Mouse (Mus musculus): Measurements from ENCODE around the gene Ktn1. TPM values are rescaled to one million over a fixed set of nuclear protein-coding genes. Genes with fewer than 3 reads are reported as not detected.

The Ktn1 gene
- total RNA-seq, 2 experiments from 2014 or later, result 198 to 209 TPM

DNA sequence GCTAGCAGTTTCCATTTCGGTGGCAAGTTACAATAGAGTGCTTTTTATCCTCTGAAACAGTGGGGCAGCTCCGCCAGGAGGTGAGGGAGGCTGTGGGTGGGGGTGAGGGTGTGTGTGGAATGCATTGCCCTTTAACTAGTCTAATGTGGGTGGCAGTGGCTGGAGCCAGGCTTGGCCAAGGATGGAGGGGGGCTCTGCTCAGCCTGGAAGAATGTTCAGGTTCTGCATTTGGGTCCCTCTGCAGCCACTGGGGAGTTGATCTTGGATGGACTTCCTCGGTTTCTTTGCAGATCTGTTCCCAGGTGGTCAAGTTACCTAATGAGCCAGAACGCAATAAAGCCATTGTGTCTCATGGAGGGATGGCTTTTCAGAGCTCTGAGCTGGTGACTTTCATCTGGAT lies 137.9 kb downstream of the Ktn1 start:
- H3K27ac ChIP-seq, result no peak overlapping the region
- no peak for TF ChIP-seq CTCF (IDR thresholded peaks at IDR 0.05)
- no peak for DNase-seq
- H3K4me3 ChIP-seq, result no peak overlapping the region
- intact Hi-C loops (cut with DNase I), result no loop called here

Other genes starting within 250 kb of the Ktn1 start
- not detected for gene Dlgap5, start 230.0 kb upstream of the Ktn1 start, total RNA-seq (2021)
- gene Fbxo34, start 198.0 kb upstream of the Ktn1 start, total RNA-seq (2021), result 10 to 100 TPM; 10.7 to 12.3 TPM
- 1 to 10 TPM; 5.9 to 7.8 TPM for gene Atg14, start 77.8 kb upstream of the Ktn1 start, total RNA-seq (2021)

Data from gastrocnemius, adult 2 months (tissue).